Mouse (Mus musculus): ENCODE measurements around the gene Crybb1. TPM values are rescaled to one million over a fixed set of nuclear protein-coding genes. Genes with fewer than 3 reads are reported as not detected.

Crybb1 gene
- polyA plus RNA-seq (2015; fragmentation: Nextera tagmentation; extraction: Ambion mirVana), result 5.2 and 5.5 TPM in 2 replicates

- WGBS, result 59% methylated on average over 3 of the region's 3 CpGs
- Histone ChIP-seq H3K4me3 (no peak within 1 kb of the TSS), H3K9me3 (no peaks in the 10 kb centered on the region), H3K4me1 (replicated peaks) (peaks cover 31% of the 10 kb centered on the region), H3K27me3 (peaks cover 3% of the 10 kb centered on the region; the same call in 1 of the 2 replicates), H3K27ac (no peak within 1 kb of the TSS), H3K9ac (no peak within 1 kb of the TSS), H3K36me3 (no peaks in the 10 kb centered on the region), H3K4me2 (no peak within 1 kb of the TSS)
- no peak for ATAC-seq (ENCODE audit: low FRiP score)
These were observed at the start of gene Crybb1 for GRCm38 (mm10) chr5:112255426-112255825. Gene Crybb1, plus strand, starts transcription at chr5:112255815.

GRCm38 (mm10) chr5:112206543-112207255 lies 48.9 kb upstream of the Crybb1 start:
- no peak for ATAC-seq (ENCODE audit: low FRiP score)
- Histone ChIP-seq H3K9me3 (no peaks in the 10 kb centered on the region), H3K9ac (no peak overlapping the region), H3K4me3 (no peak overlapping the region), H3K4me2 (peak overlapping the region; percentile 11; the same call in 1 of the 2 replicates), H3K27me3 (no peaks in the 10 kb centered on the region), H3K36me3 (no peaks in the 10 kb centered on the region), H3K4me1 (replicated peaks) (peaks cover 14% of the 10 kb centered on the region), H3K27ac (0 out of 2 replicates have a peak overlapping the region, but pooled peaks have one; percentile 20)
- WGBS, result 31% methylated on average over 16 of the region's 16 CpGs

GRCm38 (mm10) chr5:112208321-112208720 lies 47.3 kb upstream of the Crybb1 start:
- Histone ChIP-seq H3K4me3 (no peak overlapping the region), H3K27ac (no peak overlapping the region), H3K27me3 (no peaks in the 10 kb centered on the region), H3K4me1 (replicated peaks) (peaks cover 20% of the 10 kb centered on the region), H3K9ac (no peak overlapping the region), H3K4me2 (no peak overlapping the region), H3K36me3 (no peaks in the 10 kb centered on the region), H3K9me3 (no peaks in the 10 kb centered on the region)
- no peak for ATAC-seq (ENCODE audit: low FRiP score)
- 45% methylated on average over 4 of the region's 4 CpGs for WGBS

GRCm38 (mm10) chr5:112210104-112210503 lies 45.5 kb upstream of the Crybb1 start:
- peaks cover 38% of the 10 kb centered on the region for H3K4me1 ChIP-seq (replicated peaks)
- no peak overlapping the region for H3K27ac ChIP-seq
- WGBS, result 31% methylated on average over 8 of the region's 8 CpGs
- H3K4me2 ChIP-seq, result no peak overlapping the region
- H3K4me3 ChIP-seq, result no peak overlapping the region
- no peak for ATAC-seq (ENCODE audit: low FRiP score)
- no peaks in the 10 kb centered on the region for H3K27me3 ChIP-seq
- H3K36me3 ChIP-seq, result no peaks in the 10 kb centered on the region
- no peak overlapping the region for H3K9ac ChIP-seq
- no peaks in the 10 kb centered on the region for H3K9me3 ChIP-seq

- H3K27ac ChIP-seq, result 0 out of 2 replicates have a peak overlapping the region, but pooled peaks have one; percentile 1
- no peak for ATAC-seq (ENCODE audit: low FRiP score)
- no peak overlapping the region for H3K9ac ChIP-seq
- no peaks in the 10 kb centered on the region for H3K9me3 ChIP-seq
- no peak overlapping the region for H3K4me2 ChIP-seq
- WGBS, result 80% methylated on average over 7 of the region's 7 CpGs
- H3K36me3 ChIP-seq, result no peaks in the 10 kb centered on the region
- no peak overlapping the region for H3K4me3 ChIP-seq
- H3K27me3 ChIP-seq, result no peaks in the 10 kb centered on the region
- peaks cover 43% of the 10 kb centered on the region for H3K4me1 ChIP-seq (replicated peaks)
These were observed 43.7 kb upstream of the Crybb1 start for GRCm38 (mm10) chr5:112211911-112212310.

GRCm38 (mm10) chr5:112212711-112213264 lies 42.8 kb upstream of the Crybb1 start:
- no peak overlapping the region; the same call in 1 of the 2 replicates for H3K4me2 ChIP-seq
- no peaks in the 10 kb centered on the region for H3K36me3 ChIP-seq
- H3K4me3 ChIP-seq, result no peak overlapping the region
- peak overlapping the region; percentile 91 for H3K27ac ChIP-seq
- peaks cover 52% of the 10 kb centered on the region for H3K4me1 ChIP-seq (replicated peaks)
- no peak; the same call in 1 of the 2 replicates for ATAC-seq (ENCODE audit: low FRiP score)
- no peaks in the 10 kb centered on the region for H3K27me3 ChIP-seq
- no peaks in the 10 kb centered on the region for H3K9me3 ChIP-seq
- H3K9ac ChIP-seq, result 0 out of 2 replicates have a peak overlapping the region, but pooled peaks have one; percentile 53
- 50% methylated on average over 6 of the region's 6 CpGs for WGBS

GRCm38 (mm10) chr5:112213331-112214240 lies 42.0 kb upstream of the Crybb1 start:
- Histone ChIP-seq H3K4me3 (no peak overlapping the region), H3K36me3 (peaks cover 3% of the 10 kb centered on the region), H3K9me3 (no peaks in the 10 kb centered on the region), H3K4me2 (peak overlapping the region; percentile 31), H3K27me3 (no peaks in the 10 kb centered on the region), H3K27ac (peak overlapping the region; percentile 91), H3K4me1 (replicated peaks) (peaks cover 59% of the 10 kb centered on the region), H3K9ac (peak overlapping the region; percentile 53)
- peak; percentile 56 for ATAC-seq (ENCODE audit: low FRiP score)
- 21% methylated on average over 19 of the region's 19 CpGs for WGBS

- no peak overlapping the region for H3K4me3 ChIP-seq
- H3K4me1 ChIP-seq (replicated peaks), result peaks cover 68% of the 10 kb centered on the region
- ATAC-seq (ENCODE audit: low FRiP score), result peak; percentile 36; the same call in 1 of the 2 replicates
- H3K36me3 ChIP-seq, result peaks cover 11% of the 10 kb centered on the region
- H3K27me3 ChIP-seq, result no peaks in the 10 kb centered on the region
- no peaks in the 10 kb centered on the region for H3K9me3 ChIP-seq
- peak overlapping the region; percentile 91 for H3K27ac ChIP-seq
- peak overlapping the region; percentile 53; the same call in 1 of the 2 replicates for H3K9ac ChIP-seq
- H3K4me2 ChIP-seq, result peak overlapping the region; percentile 31; the same call in 1 of the 2 replicates
- under 1% methylated on average over 10 of the region's 10 CpGs for WGBS
These were observed 41.2 kb upstream of the Crybb1 start for GRCm38 (mm10) chr5:112214419-112214818.

- Histone ChIP-seq H3K4me3 (no peak overlapping the region), H3K27ac (peak overlapping the region; percentile 91), H3K4me1 (replicated peaks) (peaks cover 77% of the 10 kb centered on the region), H3K4me2 (peak overlapping the region; percentile 31; the same call in 1 of the 2 replicates), H3K27me3 (no peaks in the 10 kb centered on the region), H3K9ac (peak overlapping the region; percentile 61), H3K36me3 (peaks cover 20% of the 10 kb centered on the region), H3K9me3 (no peaks in the 10 kb centered on the region)
- 10% methylated on average over 12 of the region's 12 CpGs for WGBS
- 0 out of 2 replicates have a peak, but pooled peaks have one; percentile 0 for ATAC-seq (ENCODE audit: low FRiP score)
These were observed 40.3 kb upstream of the Crybb1 start for GRCm38 (mm10) chr5:112215291-112215751.

- no peaks in the 10 kb centered on the region for H3K27me3 ChIP-seq
- H3K36me3 ChIP-seq, result peaks cover 25% of the 10 kb centered on the region
- no peak overlapping the region for H3K4me3 ChIP-seq
- H3K27ac ChIP-seq, result peak overlapping the region; percentile 91
- peaks cover 82% of the 10 kb centered on the region for H3K4me1 ChIP-seq (replicated peaks)
- H3K4me2 ChIP-seq, result peak overlapping the region; percentile 31; the same call in 1 of the 2 replicates
- H3K9ac ChIP-seq, result peak overlapping the region; percentile 61
- ATAC-seq (ENCODE audit: low FRiP score), result no peak
- H3K9me3 ChIP-seq, result no peaks in the 10 kb centered on the region
- WGBS, result 26% methylated on average over 9 of the region's 9 CpGs
These were observed 39.8 kb upstream of the Crybb1 start for GRCm38 (mm10) chr5:112215801-112216251.

- Histone ChIP-seq H3K4me3 (no peak overlapping the region), H3K4me2 (no peak overlapping the region; the same call in 1 of the 2 replicates), H3K27me3 (no peaks in the 10 kb centered on the region), H3K9ac (peak overlapping the region; percentile 1), H3K4me1 (replicated peaks) (peaks cover 87% of the 10 kb centered on the region), H3K36me3 (peaks cover 30% of the 10 kb centered on the region), H3K27ac (peak overlapping the region; percentile 91), H3K9me3 (no peaks in the 10 kb centered on the region)
- no peak for ATAC-seq (ENCODE audit: low FRiP score)
- 53% methylated on average over 7 of the region's 7 CpGs for WGBS
These were observed 39.3 kb upstream of the Crybb1 start for GRCm38 (mm10) chr5:112216335-112216734.
